21 mouse cellular contexts compared by ENCODE assay signal in genomic region chr3:79195280-79195679, GRCm38 (mm10).
DNase-seq lines count a peak whose midpoint lies in the region; ATAC-seq lines count a peak whose summit lies in the region.
"Had no signal": no experiment of that assay in that cellular context is flagged by ENCODE, and none has a peak within 500 bp of the region (broad histone marks: within the 10 kb centered on the region; RNA-seq: fewer than 3 reads in every experiment).

No protein-coding gene starts in this region.

- no peak overlapping the region for H3K4me3 ChIP-seq in forebrain, embryonic 15.5 days
- H3K4me3 ChIP-seq in forebrain, embryonic 10.5 days, result no peak overlapping the region
- no peak overlapping the region for H3K4me3 ChIP-seq in heart, embryonic 10.5 days
- no peak overlapping the region for H3K4me3 ChIP-seq in embryonic facial prominence, embryonic 10.5 days
- H3K4me3 ChIP-seq: limb, embryonic 13.5 days; liver, embryonic 12.5 days; midbrain, embryonic 10.5 days had no signal

- H3K4me1 ChIP-seq in forebrain, embryonic 15.5 days, result peaks cover 23% of the 10 kb centered on the region
- H3K4me1 ChIP-seq in forebrain, embryonic 10.5 days, result peaks cover 8% of the 10 kb centered on the region; the same call in 1 of the 2 replicates
- H3K4me1 ChIP-seq in heart, embryonic 10.5 days, result peaks cover 35% of the 10 kb centered on the region
- peaks cover 6% of the 10 kb centered on the region; the same call in 1 of the 2 replicates for H3K4me1 ChIP-seq in embryonic facial prominence, embryonic 10.5 days

- no peak for DNase-seq in forebrain, embryonic 10.5 days (ENCODE audit: extremely low spot score, low spot score)
- DNase-seq in heart, embryonic 10.5 days (ENCODE audit: low spot score), result peak; percentile 39
- no peak for DNase-seq in heart, adult 9 months (ENCODE audit: low spot score in 2 of 2)
- DNase-seq in testis, postnatal 10 days (ENCODE audit: low spot score), result peak; percentile 15
- no peak for DNase-seq in testis, postnatal 14 days (ENCODE audit: low spot score)
- DNase-seq in embryonic facial prominence, embryonic 10.5 days (ENCODE audit: low spot score), result no peak
- DNase-seq: adrenal gland, adult 2 months; embryo, embryonic 11 days; gastrocnemius, postnatal 10 days; heart, postnatal 10 days; kidney, adult 18-20 months; lung, adult 18-20 months; lung, postnatal 10 days; thymus, postnatal 25 days had no signal

- no peaks in the 10 kb centered on the region for H3K9me3 ChIP-seq in forebrain, embryonic 15.5 days
- H3K9me3 ChIP-seq in forebrain, embryonic 10.5 days, result no peaks in the 10 kb centered on the region
- no peaks in the 10 kb centered on the region for H3K9me3 ChIP-seq in heart, embryonic 10.5 days
- H3K9me3 ChIP-seq in embryonic facial prominence, embryonic 10.5 days, result no peaks in the 10 kb centered on the region
- H3K9me3 ChIP-seq: limb, embryonic 13.5 days; liver, embryonic 12.5 days; midbrain, embryonic 10.5 days had no signal

- no peaks in the 10 kb centered on the region for H3K27me3 ChIP-seq in forebrain, embryonic 15.5 days
- no peaks in the 10 kb centered on the region for H3K27me3 ChIP-seq in forebrain, embryonic 10.5 days (ENCODE audit: poor library complexity, severe bottlenecking)
- H3K27me3 ChIP-seq in heart, embryonic 10.5 days (ENCODE audit: insufficient read depth, poor library complexity, severe bottlenecking), result no peaks in the 10 kb centered on the region
- no peaks in the 10 kb centered on the region for H3K27me3 ChIP-seq in embryonic facial prominence, embryonic 10.5 days (replicated peaks; ENCODE audit: low read depth, poor library complexity, severe bottlenecking)
- H3K27me3 ChIP-seq: limb, embryonic 13.5 days; liver, embryonic 12.5 days had no signal

- no peaks in the 10 kb centered on the region for H3K36me3 ChIP-seq in forebrain, embryonic 15.5 days
- no peaks in the 10 kb centered on the region for H3K36me3 ChIP-seq in forebrain, embryonic 10.5 days (replicated peaks)
- H3K36me3 ChIP-seq in heart, embryonic 10.5 days, result no peaks in the 10 kb centered on the region
- H3K36me3 ChIP-seq in embryonic facial prominence, embryonic 10.5 days (replicated peaks), result peaks cover 3% of the 10 kb centered on the region
- H3K36me3 ChIP-seq: liver, embryonic 12.5 days; midbrain, embryonic 10.5 days had no signal

- H3K27ac ChIP-seq in forebrain, embryonic 15.5 days (replicated peaks), result no peak overlapping the region
- H3K27ac ChIP-seq in forebrain, embryonic 10.5 days, result no peak overlapping the region
- H3K27ac ChIP-seq in heart, embryonic 10.5 days, result no peak overlapping the region
- H3K27ac ChIP-seq in embryonic facial prominence, embryonic 10.5 days (replicated peaks), result no peak overlapping the region
- H3K27ac ChIP-seq: hindbrain, postnatal 0 days; limb, embryonic 13.5 days; liver, embryonic 12.5 days; midbrain, embryonic 10.5 days had no signal

- H3K4me2 ChIP-seq in forebrain, embryonic 15.5 days (replicated peaks), result no peak overlapping the region
- H3K4me2 ChIP-seq: heart, embryonic 11.5 days; limb, embryonic 13.5 days; liver, embryonic 12.5 days had no signal

- no peak overlapping the region for H3K9ac ChIP-seq in forebrain, embryonic 15.5 days (replicated peaks)
- H3K9ac ChIP-seq: limb, embryonic 13.5 days; liver, embryonic 12.5 days had no signal

- WGBS in forebrain, embryonic 15.5 days, result 77% methylated on average over 9 of the region's 9 CpGs
- 90% methylated on average over 9 of the region's 9 CpGs for WGBS in forebrain, embryonic 10.5 days
- 88% methylated on average over 9 of the region's 9 CpGs for WGBS in heart, embryonic 10.5 days
- WGBS in embryonic facial prominence, embryonic 10.5 days, result 93% methylated on average over 9 of the region's 9 CpGs

- ATAC-seq in forebrain, embryonic 15.5 days (replicated peaks), result peak; percentile 20; the same call in 1 of the 2 replicates
- ATAC-seq: hindbrain, postnatal 0 days; liver, embryonic 12.5 days; midbrain, embryonic 16.5 days had no signal

Comparison
In these comparisons a context has a peak if more than half of its experiments do, and no peak if none do; other contexts are left out.
1. DNase-seq: peak in heart, embryonic 10.5 days (single experiment) and testis, postnatal 10 days (single experiment); none in forebrain, embryonic 10.5 days (single experiment), heart, adult 9 months (0 of 2), testis, postnatal 14 days (single experiment) and embryonic facial prominence, embryonic 10.5 days (single experiment).